Mouse (Mus musculus) Patski (cell line): ENCODE data around the gene B3galt4. TPM values are rescaled to one million over a fixed set of nuclear protein-coding genes. Genes with fewer than 3 reads are reported as not detected.

Experiments used
- ATAC-seq: fragments of 100-300 bp; one replicate; pipeline ENCODE4 v1.8.0; 2021
- CTCF ChIA-PET: fragments of 350-600 bp; sonication (Branson Sonifier 250); formaldehyde crosslinking; loops from one replicate; lab custom pipeline; 2022; ENCODE audit warnings: inconsistent platforms; lab: Charles Lee
- POLR2A ChIA-PET: fragments of 350-600 bp; sonication (Branson Sonifier 250); formaldehyde crosslinking; loops from one replicate; lab custom pipeline; 2022; ENCODE audit warnings: antibody characterized with exemption, inconsistent platforms; lab: Charles Lee
- DNase-seq: peaks from one replicate; pipeline ENCODE4 v3.0.0-alpha.2; 2011; ENCODE audit warnings: low read depth, low spot score
- H3K27me3 ChIP-seq: fragments of 371-371 bp; one replicate; pipeline ENCODE4 v1.5.1; 2021
- CTCF ChIP-seq: fragments of 100-300 bp; IDR thresholded peaks from one replicate; pipeline ENCODE4 v1.5.1; 2021
- in situ Hi-C: fragments of 300-500 bp; cut with MboI; formaldehyde crosslinking; loops from 3 replicates; pipeline ENCODE4 v1.11.1; 2018; ENCODE audit warnings: low pct_unique_long_range_greater_than_20kb, mixed read lengths
- polyA plus RNA-seq: library from polyadenylated mRNA; unstranded; gene quantifications from one replicate; pipeline ENCODE4 v1.2.3, GENCODE M21; 2021

The B3galt4 gene
- polyA plus RNA-seq, 1 experiment from 2014 or later: 2.8 TPM

- ATAC-seq (no peak), DNase-seq (no peak)
- ChIA-PET CTCF (no interaction called here), POLR2A (no interaction called here)
- no peaks in the 10 kb centered on the region for H3K27me3 ChIP-seq
- TF ChIP-seq CTCF: no peak
- in situ Hi-C loops: no loop called here
Measured at GRCm38 (mm10) chr17:33932970-33933369, 18.3 kb downstream of the B3galt4 start.

- no peak for TF ChIP-seq CTCF
- ChIA-PET CTCF (no interaction called here), POLR2A (no interaction called here)
- DNase-seq (no peak), ATAC-seq (no peak)
- in situ Hi-C loops: no loop called here
- H3K27me3 ChIP-seq: no peaks in the 10 kb centered on the region
Measured at GRCm38 (mm10) chr17:33932448-33932847, 18.8 kb downstream of the B3galt4 start.

- DNase-seq (no peak), ATAC-seq (no peak)
- TF ChIP-seq CTCF: no peak
- ChIA-PET CTCF (no interaction called here), POLR2A (interaction anchor here (0.9 kb wide), 1 partner anchor 92 kb away, joined by 4 read pairs; no protein-coding TSS in a partner anchor)
- in situ Hi-C loops: no loop called here
- no peaks in the 10 kb centered on the region for H3K27me3 ChIP-seq
Measured at GRCm38 (mm10) chr17:33931947-33932346, 19.3 kb downstream of the B3galt4 start.

- in situ Hi-C loops: no loop called here
- no peak for TF ChIP-seq CTCF
- ATAC-seq (no peak), DNase-seq (no peak)
- ChIA-PET CTCF (interaction anchor here (1.5 kb wide), 1 partner anchor 9 kb away, joined by 5 read pairs; the partner anchor contains the start of genes Pfdn6 and Wdr46), POLR2A (interaction anchor here (0.8 to 1.6 kb wide), 4 partner anchors 9 to 92 kb away, joined by 3 to 8 read pairs (median 4); partner anchors contain the start of gene Wdr46)
- H3K27me3 ChIP-seq: no peaks in the 10 kb centered on the region
Measured at GRCm38 (mm10) chr17:33931159-33931866, 20.0 kb downstream of the B3galt4 start.

- in situ Hi-C loops: no loop called here
- no peak for TF ChIP-seq CTCF
- ChIA-PET CTCF (interaction anchor here (1.5 kb wide), 1 partner anchor 10 kb away, joined by 5 read pairs; the partner anchor contains the start of genes Pfdn6 and Wdr46), POLR2A (interaction anchor here (0.6 to 1.6 kb wide), 6 partner anchors 9 to 93 kb away, joined by 3 to 8 read pairs (median 4); partner anchors contain the start of gene Wdr46)
- no peak for DNase-seq
- no peaks in the 10 kb centered on the region for H3K27me3 ChIP-seq
- peak; percentile 44 for ATAC-seq
Measured at GRCm38 (mm10) chr17:33930280-33931158, 20.8 kb downstream of the B3galt4 start.

DNA sequence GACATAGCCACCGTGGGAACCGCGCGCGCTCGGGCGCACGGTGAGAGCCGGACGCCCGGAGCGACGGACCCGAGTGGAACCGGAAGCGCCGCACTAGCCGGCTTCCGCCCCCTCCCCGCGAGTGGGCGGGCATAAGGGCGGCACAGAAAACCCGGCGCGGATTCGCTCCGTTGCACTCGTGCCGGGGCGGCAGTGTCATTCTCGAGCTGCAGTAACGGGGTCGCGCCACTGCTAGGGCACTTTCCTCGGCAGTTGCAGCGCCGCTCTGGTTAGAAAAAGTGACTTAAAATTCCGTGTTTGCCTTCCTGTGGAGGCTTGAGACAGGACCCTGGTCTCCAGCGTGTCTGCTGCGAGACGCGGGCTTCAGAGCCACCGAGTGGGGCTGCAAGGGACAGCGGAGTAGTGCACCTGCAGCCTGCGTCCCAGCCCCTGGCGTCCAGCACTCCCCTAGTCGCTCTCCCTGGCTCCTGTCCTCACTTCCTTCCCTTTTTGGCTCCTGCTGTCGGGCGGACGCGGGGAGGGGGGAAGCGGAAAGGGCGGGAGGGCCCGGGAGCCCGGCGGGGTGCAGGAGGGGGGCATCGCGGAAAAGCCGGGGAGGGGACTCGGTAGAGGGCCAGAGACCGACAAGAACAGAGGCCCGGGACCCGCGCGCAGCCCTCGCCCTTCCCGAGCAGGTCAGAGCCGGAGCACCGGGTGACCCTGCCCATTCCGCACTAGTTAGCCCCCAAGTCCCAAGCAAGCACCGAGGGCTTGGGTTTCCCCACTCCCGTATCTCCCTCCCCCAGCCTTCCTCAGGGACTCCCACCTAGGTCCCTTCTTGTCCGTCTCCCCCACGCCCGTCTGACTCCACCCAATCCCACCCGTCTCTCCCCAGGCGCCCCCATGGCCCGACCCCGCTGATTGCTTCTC lies 21.7 kb downstream of the B3galt4 start, which contains the start of gene Rgl2:
Gene Rgl2, plus strand, starts transcription at position 173 of the 909 bp plus-strand sequence.
- no peak for TF ChIP-seq CTCF
- ChIA-PET CTCF (no interaction called here), POLR2A (interaction anchor here (0.6 to 1.6 kb wide), 4 partner anchors 15 to 25 kb away, joined by 3 to 5 read pairs (median 3); no protein-coding TSS in a partner anchor)
- no peaks in the 10 kb centered on the region for H3K27me3 ChIP-seq
- peak; percentile 36 for ATAC-seq
- DNase-seq: no peak
- in situ Hi-C loops: no loop called here

GRCm38 (mm10) chr17:33928251-33928947 lies 22.9 kb downstream of the B3galt4 start:
- DNase-seq (no peak), ATAC-seq (no peak)
- ChIA-PET CTCF (interaction anchor here (0.9 kb wide), 1 partner anchor 30 kb away, joined by 3 read pairs; no protein-coding TSS in a partner anchor), POLR2A (no interaction called here)
- in situ Hi-C loops: no loop called here
- no peak for TF ChIP-seq CTCF
- H3K27me3 ChIP-seq: no peaks in the 10 kb centered on the region

DNA sequence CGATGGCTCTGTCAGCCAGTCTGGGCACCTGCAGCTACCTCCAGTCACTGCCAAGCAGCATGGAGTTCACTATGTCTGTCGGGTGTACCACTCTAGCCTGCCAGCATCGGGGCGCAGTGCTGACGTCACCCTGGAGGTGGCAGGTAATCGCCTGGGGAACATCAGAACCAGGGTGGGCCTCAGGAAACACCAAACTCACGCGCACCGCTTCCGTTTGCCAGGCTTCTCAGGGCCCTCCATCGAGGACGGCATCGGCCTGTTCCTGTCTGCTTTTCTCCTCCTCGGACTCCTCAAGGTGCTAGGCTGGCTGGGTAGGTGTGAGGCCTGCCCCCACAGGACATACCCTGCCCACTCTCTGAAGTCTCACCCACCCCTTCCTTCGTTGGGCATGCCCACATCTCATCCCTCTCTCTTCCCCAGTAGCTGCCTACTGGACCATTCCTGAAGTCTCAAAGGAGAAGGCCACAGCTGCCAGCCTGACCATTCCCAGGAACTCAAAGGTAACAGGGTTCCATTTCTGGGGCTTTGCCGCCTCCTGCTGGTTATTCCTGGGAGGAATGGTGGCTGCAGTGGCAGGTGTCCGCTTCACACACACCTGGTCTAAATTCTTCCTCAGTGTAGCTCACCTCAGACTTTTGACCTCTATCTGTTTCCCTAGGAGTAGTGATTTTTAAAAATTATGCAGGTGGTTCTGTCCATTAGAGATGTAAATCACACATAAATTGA lies 24.9 kb downstream of the B3galt4 start:
- DNase-seq: no peak
- no peak for ATAC-seq
- TF ChIP-seq CTCF: no peak
- ChIA-PET CTCF (interaction anchor here (1.0 to 1.4 kb wide), 4 partner anchors 11 to 32 kb away, joined by 3 to 5 read pairs (median 4); partner anchors contain the start of genes Tapbp and Zbtb22), POLR2A (interaction anchor here (1.2 kb wide), 1 partner anchor 18 kb away, joined by 3 read pairs; no protein-coding TSS in a partner anchor)
- H3K27me3 ChIP-seq: no peaks in the 10 kb centered on the region
- in situ Hi-C loops: no loop called here
